Comparison of ENCODE assay signal across 11 mouse cellular contexts in genomic region chr14:76787601-76788000, GRCm38 (mm10).
DNase-seq lines count a peak whose midpoint lies in the region; ATAC-seq lines count a peak whose summit lies in the region.
"Had no signal": no experiment of that assay in that cellular context is flagged by ENCODE, and none has a peak within 500 bp of the region (broad histone marks: within the 10 kb centered on the region; RNA-seq: fewer than 3 reads in every experiment).

No protein-coding gene starts in this region.

- peaks cover 10% of the 10 kb centered on the region for H3K4me1 ChIP-seq in kidney, embryonic 14.5 days (ENCODE audit: control insufficient read depth, insufficient read depth, low read length)
- peaks cover 28% of the 10 kb centered on the region for H3K4me1 ChIP-seq in embryonic facial prominence, embryonic 10.5 days

- no peak for ATAC-seq in kidney, embryonic 14.5 days (ENCODE audit: low FRiP score, low TSS enrichment)
- ATAC-seq in monocyte, adult 5-6 weeks (replicated peaks; ENCODE audit: insufficient number of reproducible peaks, low FRiP score, low TSS enrichment, poor library complexity, severe bottlenecking): peak; percentile 66; the same call in 1 of the 2 replicates
- ATAC-seq: forebrain, embryonic 15.5 days had no signal

- H3K9ac ChIP-seq in kidney, embryonic 14.5 days (ENCODE audit: low read depth, low read length): no peak overlapping the region
- H3K9ac ChIP-seq: forebrain, embryonic 15.5 days; midbrain, embryonic 12.5 days had no signal

- H3K36me3 ChIP-seq in kidney, embryonic 14.5 days (ENCODE audit: control insufficient read depth, insufficient read depth, low read length): no peaks in the 10 kb centered on the region
- no peaks in the 10 kb centered on the region for H3K36me3 ChIP-seq in embryonic facial prominence, embryonic 10.5 days (replicated peaks)
- H3K36me3 ChIP-seq: forebrain, embryonic 15.5 days; midbrain, embryonic 12.5 days had no signal

- peak; percentile 55 for DNase-seq in kidney, adult 11 months
- DNase-seq in adrenal gland, postnatal 36 days: peak; percentile 56 to 58
- peak; percentile 72 for DNase-seq in kidney, adult 9 months
- DNase-seq in thymus, postnatal 4 days: no peak
- DNase-seq in c-Kit-positive CD71-positive TER-119-positive erythroid progenitor cells, embryonic 14.5 days (ENCODE audit: low spot score): no peak
- no peak for DNase-seq in embryonic facial prominence, embryonic 10.5 days (ENCODE audit: low spot score)
- DNase-seq: cerebellum, adult 11-12 months had no signal

- no peaks in the 10 kb centered on the region for H3K27me3 ChIP-seq in kidney, embryonic 14.5 days (ENCODE audit: control insufficient read depth, insufficient read depth, low read length)
- peaks cover 5% of the 10 kb centered on the region; the same call in 1 of the 2 replicates for H3K27me3 ChIP-seq in embryonic facial prominence, embryonic 10.5 days (replicated peaks; ENCODE audit: low read depth, poor library complexity, severe bottlenecking)
- H3K27me3 ChIP-seq: forebrain, embryonic 15.5 days; midbrain, embryonic 12.5 days had no signal

- no peak overlapping the region for H3K4me2 ChIP-seq in kidney, embryonic 14.5 days (replicated peaks; ENCODE audit: low read depth, low read length)
- H3K4me2 ChIP-seq: forebrain, embryonic 15.5 days; midbrain, embryonic 12.5 days had no signal

- H3K27ac ChIP-seq in kidney, embryonic 14.5 days (ENCODE audit: low read depth, low read length): no peak overlapping the region
- H3K27ac ChIP-seq in embryonic facial prominence, embryonic 10.5 days (replicated peaks): no peak overlapping the region
- H3K27ac ChIP-seq: forebrain, embryonic 15.5 days; midbrain, embryonic 12.5 days had no signal

- 69% methylated on average over 6 of the region's 6 CpGs for WGBS in kidney, embryonic 14.5 days
- 84% methylated on average over 6 of the region's 6 CpGs for WGBS in embryonic facial prominence, embryonic 10.5 days

- no peak overlapping the region for H3K4me3 ChIP-seq in kidney, embryonic 14.5 days (ENCODE audit: low read length)
- H3K4me3 ChIP-seq in embryonic facial prominence, embryonic 10.5 days: no peak overlapping the region
- H3K4me3 ChIP-seq: forebrain, embryonic 15.5 days; midbrain, embryonic 12.5 days had no signal

- H3K9me3 ChIP-seq in kidney, embryonic 14.5 days (ENCODE audit: control insufficient read depth, low read length): no peaks in the 10 kb centered on the region
- H3K9me3 ChIP-seq in embryonic facial prominence, embryonic 10.5 days: no peaks in the 10 kb centered on the region
- H3K9me3 ChIP-seq: forebrain, embryonic 15.5 days; midbrain, embryonic 12.5 days had no signal

Comparison
In these comparisons a context has a peak if more than half of its experiments do, and no peak if none do; other contexts are left out.
1. DNase-seq: peak in kidney, adult 11 months (single experiment), adrenal gland, postnatal 36 days (2 of 2) and kidney, adult 9 months (single experiment); none in thymus, postnatal 4 days (single experiment), c-Kit-positive CD71-positive TER-119-positive erythroid progenitor cells, embryonic 14.5 days (single experiment) and embryonic facial prominence, embryonic 10.5 days (single experiment).